Mouse (Mus musculus) testis, adult 2 months (tissue): ENCODE results near the gene Lamb1. TPM values are rescaled to one million over a fixed set of nuclear protein-coding genes. Genes with fewer than 3 reads are reported as not detected.

ENCODE experiments used
- H3K27ac ChIP-seq: fragments of 200-500 bp; 2 replicates; pipeline ENCODE4 v1.5.1; 2012; ENCODE audit warnings: low read depth, low read length; ENCODE audit not compliant: control insufficient read depth, insufficient read depth
- H3K27me3 ChIP-seq: fragments of 200-500 bp; 2 replicates; pipeline ENCODE4 v1.6.1; 2012; ENCODE audit warnings: mild to moderate bottlenecking, low read length, moderate library complexity; ENCODE audit not compliant: control insufficient read depth, insufficient read depth
- H3K36me3 ChIP-seq: fragments of 200-500 bp; 2 replicates; pipeline ENCODE4 v1.6.1; 2012; ENCODE audit warnings: mild to moderate bottlenecking, low read length; ENCODE audit not compliant: control insufficient read depth, insufficient read depth
- H3K4me1 ChIP-seq: fragments of 200-500 bp; 2 replicates; pipeline ENCODE4 v1.6.1; 2012; ENCODE audit warnings: low read length; ENCODE audit not compliant: control insufficient read depth, insufficient read depth
- H3K4me3 ChIP-seq: fragments of 200-500 bp; 2 replicates; pipeline ENCODE4 v1.5.1; 2012; ENCODE audit warnings: low read depth, mild to moderate bottlenecking, low read length, moderate library complexity, mixed read lengths; ENCODE audit not compliant: control insufficient read depth
- CTCF ChIP-seq: fragments of 200-500 bp; IDR thresholded peaks from 2 replicates; pipeline ENCODE4 v1.5.1; 2012; ENCODE audit warnings: low read depth, mild to moderate bottlenecking, inconsistent platforms, low read length, moderate library complexity; ENCODE audit not compliant: control insufficient read depth, insufficient read depth, insufficient replicate concordance
- POLR2A ChIP-seq: fragments of 200-500 bp; IDR thresholded peaks from 2 replicates; pipeline ENCODE4 v1.6.1; 2012; ENCODE audit warnings: low read depth, mild to moderate bottlenecking, inconsistent platforms, low read length, moderate library complexity; ENCODE audit not compliant: control insufficient read depth
- polyA plus RNA-seq: library from polyadenylated mRNA; depleted of rRNA; stranded (reverse); fragments of >200 nt; gene quantifications from 2 replicates; pipeline ENCODE4 v1.2.3, GENCODE M21; 2012

The Lamb1 gene
- polyA plus RNA-seq, 1 experiment, result 3.8 TPM

DNA sequence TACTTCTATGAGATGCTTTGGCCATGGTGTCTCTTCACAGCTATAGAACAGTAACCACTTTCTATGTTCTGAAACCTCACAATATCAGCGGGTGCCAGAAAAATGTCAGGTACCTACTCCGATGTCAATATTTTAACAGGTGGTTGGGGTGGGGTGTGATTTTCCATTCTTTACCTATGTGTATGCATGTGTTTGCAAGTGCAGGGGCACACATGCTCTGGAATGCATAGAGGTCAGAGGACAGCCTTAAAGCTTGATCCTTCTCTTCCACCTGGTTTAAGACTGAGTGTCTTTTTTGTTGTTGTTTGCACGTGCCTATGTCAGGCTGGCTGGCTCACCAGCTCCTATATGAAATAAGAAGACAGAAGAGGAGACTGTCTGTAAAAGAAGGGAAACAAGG lies 37.9 kb upstream of the Lamb1 start:
- Histone ChIP-seq H3K36me3 (no peaks in the 10 kb centered on the region), H3K27me3 (no peaks in the 10 kb centered on the region), H3K27ac (no peak overlapping the region), H3K4me3 (no peak overlapping the region), H3K4me1 (peaks cover 5% of the 10 kb centered on the region)
- TF ChIP-seq CTCF (no peak), POLR2A (no peak)

DNA sequence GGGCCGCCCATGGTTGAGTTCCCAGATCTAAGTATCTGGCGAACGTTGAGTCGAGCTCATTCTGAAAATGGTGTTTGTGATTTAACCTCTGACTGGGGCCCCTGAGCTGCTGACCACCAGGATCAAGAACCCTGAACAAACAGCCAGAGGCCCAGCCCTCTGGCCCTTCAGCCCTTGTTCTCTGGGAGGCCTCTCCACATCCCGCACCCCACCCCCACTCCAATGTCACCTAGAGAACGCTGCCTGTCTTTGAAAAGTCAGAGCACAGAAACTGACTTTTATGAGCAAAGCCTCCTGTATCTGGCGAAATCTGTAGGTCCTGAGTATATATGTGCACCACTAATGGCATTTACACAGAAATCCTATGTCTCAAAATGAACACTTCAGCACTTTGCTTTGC lies 36.2 kb upstream of the Lamb1 start:
- Histone ChIP-seq H3K27me3 (no peaks in the 10 kb centered on the region), H3K4me3 (no peak overlapping the region), H3K27ac (no peak overlapping the region), H3K36me3 (no peaks in the 10 kb centered on the region), H3K4me1 (peaks cover 5% of the 10 kb centered on the region)
- TF ChIP-seq POLR2A, result no peak
- no peak for TF ChIP-seq CTCF

DNA sequence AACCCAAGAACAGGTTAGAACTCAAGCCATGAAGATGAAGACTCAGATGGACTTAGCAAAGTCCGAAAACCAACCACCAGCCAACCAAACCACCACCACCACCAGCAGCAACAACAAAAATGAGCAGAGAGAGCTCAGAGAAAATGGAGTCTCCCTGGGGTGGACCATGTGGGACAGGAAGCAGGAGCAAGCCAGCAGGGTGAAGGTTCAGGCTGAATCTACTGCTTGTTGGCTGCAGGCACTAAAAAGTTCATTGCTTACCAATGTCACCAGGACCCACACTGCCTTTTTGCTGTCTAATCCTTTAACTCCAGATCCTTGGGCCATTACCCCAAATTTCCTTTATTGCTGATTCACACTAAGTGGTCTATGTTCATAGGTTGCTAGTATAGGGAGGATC lies 32.4 kb upstream of the Lamb1 start:
- TF ChIP-seq POLR2A (no peak), CTCF (no peak)
- H3K4me1 ChIP-seq, result no peaks in the 10 kb centered on the region
- no peaks in the 10 kb centered on the region for H3K36me3 ChIP-seq
- no peak overlapping the region for H3K4me3 ChIP-seq
- H3K27me3 ChIP-seq, result no peaks in the 10 kb centered on the region
- H3K27ac ChIP-seq, result no peak overlapping the region

DNA sequence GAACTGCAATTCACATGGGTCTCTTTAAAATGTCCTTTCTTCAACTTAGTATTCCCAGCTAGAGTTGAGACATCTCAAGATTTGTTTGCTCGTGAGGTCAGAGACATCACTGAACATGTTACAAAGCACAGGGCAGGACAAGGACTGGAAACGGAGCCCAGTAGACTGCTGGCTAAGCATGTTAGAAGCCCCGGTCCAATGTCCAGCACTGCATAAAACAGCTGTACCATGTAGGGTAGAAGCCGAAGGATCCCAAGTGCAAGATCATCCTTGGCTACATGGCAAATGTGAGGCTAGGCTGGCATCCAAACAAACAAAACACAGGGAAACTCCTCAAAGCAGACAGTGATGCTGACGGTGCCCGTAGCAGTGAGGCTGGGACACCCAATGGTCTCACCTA lies 30.0 kb upstream of the Lamb1 start:
- no peaks in the 10 kb centered on the region for H3K36me3 ChIP-seq
- TF ChIP-seq POLR2A, result no peak
- TF ChIP-seq CTCF, result no peak
- no peaks in the 10 kb centered on the region for H3K4me1 ChIP-seq
- no peak overlapping the region for H3K27ac ChIP-seq
- no peak overlapping the region for H3K4me3 ChIP-seq
- no peaks in the 10 kb centered on the region for H3K27me3 ChIP-seq

DNA sequence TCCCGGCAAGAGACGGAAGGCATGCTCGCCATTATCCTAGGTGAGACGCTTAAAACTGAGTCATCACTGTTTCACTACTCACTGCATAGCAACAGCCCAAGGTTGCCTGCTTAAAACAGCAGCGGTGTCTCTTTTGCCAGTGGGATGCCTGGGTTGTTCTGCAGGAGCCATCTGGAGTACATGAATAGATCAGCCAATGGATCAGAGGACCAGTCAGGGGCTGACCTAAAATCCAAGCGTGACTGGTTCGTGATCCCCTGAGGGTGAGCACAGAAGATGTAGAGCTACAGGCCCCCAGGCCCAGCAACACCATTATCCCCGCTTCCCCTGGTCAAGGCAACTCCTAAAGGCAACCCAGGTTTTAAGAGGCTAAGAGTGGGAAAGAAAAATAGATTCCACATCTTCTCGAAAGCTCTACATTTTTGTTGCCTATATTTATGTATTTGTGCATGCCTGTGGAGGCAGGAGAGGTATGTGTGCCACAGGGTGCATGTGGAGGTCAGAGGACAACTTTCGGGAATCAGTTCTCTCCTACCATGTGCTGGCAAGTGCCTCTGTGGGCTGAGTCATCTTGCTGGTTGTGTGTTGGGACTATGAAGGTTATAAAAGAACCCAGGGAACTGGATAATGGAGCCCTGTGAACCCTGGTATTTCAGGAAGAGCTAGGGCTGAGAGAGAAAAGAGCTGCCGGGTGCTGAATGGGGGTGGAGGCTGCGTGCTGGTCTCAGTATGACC lies 28.0 kb upstream of the Lamb1 start:
- Histone ChIP-seq H3K27ac (no peak overlapping the region), H3K27me3 (no peaks in the 10 kb centered on the region)

DNA sequence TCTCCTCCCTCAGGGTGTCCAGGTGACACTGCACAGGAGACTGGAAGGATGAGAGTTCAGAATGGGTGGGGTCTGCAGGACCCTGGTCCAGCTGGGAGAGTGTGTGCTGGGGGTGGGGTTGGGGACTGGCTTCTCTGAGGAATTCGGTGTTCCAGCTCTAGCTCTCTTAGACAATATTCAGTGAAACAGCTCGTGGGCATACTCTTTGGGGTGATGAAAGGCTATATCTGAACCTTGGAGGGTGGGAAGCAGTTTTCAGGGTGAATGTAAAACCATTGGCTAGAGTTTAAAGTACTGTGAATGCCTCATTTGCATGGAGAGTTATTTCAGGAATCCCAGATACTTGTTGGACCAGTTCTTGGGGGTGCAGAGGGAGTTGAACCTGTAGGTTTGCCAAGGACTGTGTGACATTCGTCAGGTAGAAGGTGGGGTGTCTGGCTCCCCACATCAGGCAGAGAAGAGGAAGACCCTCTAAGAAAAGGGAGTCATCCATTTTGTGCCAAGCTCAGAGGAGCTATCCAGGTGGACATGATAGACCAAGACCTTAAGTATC lies 25.9 kb upstream of the Lamb1 start:
- TF ChIP-seq POLR2A, result no peak
- Histone ChIP-seq H3K36me3 (no peaks in the 10 kb centered on the region), H3K4me3 (no peak overlapping the region), H3K4me1 (no peaks in the 10 kb centered on the region), H3K27ac (no peak overlapping the region), H3K27me3 (no peaks in the 10 kb centered on the region)

More for the DNA sequence above, 28.0 kb upstream of the Lamb1 start:
- no peaks in the 10 kb centered on the region for H3K36me3 ChIP-seq
- TF ChIP-seq POLR2A (no peak), CTCF (no peak)
- no peak overlapping the region for H3K4me3 ChIP-seq
- no peaks in the 10 kb centered on the region for H3K4me1 ChIP-seq

DNA sequence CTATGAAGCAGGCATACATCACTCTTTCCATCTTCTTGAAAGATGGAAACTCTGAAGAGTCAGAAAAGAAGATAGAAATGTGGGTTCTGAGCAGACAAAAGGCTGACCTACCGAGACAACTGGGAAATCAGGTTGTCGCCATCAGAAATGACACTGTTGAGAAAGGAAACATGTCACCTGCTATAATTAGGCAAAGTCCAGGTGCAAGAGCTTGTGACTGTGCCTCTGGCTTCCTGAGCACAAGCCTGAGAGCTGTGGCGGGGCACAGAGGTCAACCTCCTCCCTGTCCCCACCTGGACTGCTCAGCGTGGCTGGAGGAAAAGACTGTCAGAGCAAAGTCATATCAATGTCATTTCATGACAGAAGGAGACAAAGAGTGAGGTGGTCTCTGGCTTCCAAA lies 25.2 kb upstream of the Lamb1 start:
- H3K36me3 ChIP-seq, result no peaks in the 10 kb centered on the region
- no peak overlapping the region for H3K27ac ChIP-seq
- no peaks in the 10 kb centered on the region for H3K27me3 ChIP-seq
- TF ChIP-seq POLR2A, result no peak
- H3K4me3 ChIP-seq, result no peak overlapping the region
- H3K4me1 ChIP-seq, result no peaks in the 10 kb centered on the region
